Mouse (Mus musculus): Measurements from ENCODE around the gene Plekha1. TPM values are rescaled to one million over a fixed set of nuclear protein-coding genes. Genes with fewer than 3 reads are reported as not detected.

The Plekha1 gene
- 33.3 and 37.9 TPM in 2 replicates for polyA plus RNA-seq (2016; fragmentation: Nextera tagmentation; extraction: Ambion mirVana)

DNA sequence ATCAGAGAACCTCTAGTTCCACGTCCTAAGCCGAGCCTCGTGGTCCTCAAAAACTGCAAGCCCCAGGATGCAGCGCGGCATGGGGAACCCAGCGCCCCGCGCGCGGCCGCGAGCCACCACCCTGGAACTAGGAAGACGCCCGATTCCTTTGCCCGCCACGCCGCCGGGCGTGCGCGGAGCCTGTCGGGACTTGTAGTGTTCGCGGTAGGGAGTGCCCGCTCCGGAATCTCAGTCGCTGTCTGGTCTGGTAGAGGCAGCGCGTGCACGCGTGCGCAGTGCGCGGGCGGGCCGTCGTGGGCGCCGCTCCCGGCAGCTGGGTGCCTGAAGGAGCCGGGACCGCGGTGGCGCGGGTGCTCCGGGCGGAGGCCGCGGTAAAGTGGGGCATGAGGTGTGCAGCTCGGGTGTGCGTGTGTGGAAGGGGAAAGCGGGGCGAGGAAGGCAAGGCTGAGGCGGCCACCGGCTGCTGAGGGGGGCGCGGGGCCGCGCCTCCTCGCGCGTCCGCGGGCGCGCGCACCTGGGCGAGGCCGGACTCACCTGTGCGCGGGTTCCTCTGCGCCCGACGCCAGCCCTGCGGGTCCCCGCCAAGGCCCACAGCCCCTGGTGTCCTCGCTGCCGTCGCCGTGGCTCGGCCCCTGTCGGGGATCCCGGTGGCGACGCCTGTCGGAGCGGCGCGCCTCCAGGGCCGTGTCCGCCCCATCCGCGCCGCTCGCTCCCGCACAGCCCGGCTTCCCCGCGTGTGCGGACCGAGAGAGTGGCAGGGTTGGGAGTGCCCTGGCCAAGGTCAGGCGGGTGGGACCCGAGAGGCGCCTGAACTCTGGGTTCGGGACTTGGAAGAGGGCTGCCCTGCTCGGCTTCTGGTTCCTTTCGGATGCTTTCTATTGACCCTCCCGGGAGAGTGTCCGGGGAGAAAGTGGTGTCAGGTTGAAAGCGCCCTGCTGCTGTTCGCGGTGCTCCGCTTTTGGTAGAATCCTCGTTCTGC, at the start of gene Plekha1:
TSS of gene Plekha1 (plus strand) at position 144 of the 979 bp plus-strand sequence.
- Histone ChIP-seq H3K4me3 (replicated peaks) (peak within 1 kb of the TSS; percentile 92), H3K4me1 (replicated peaks) (peaks cover 26% of the 10 kb centered on the region), H3K4me2 (peak within 1 kb of the TSS; percentile 78), H3K27me3 (peaks cover 4% of the 10 kb centered on the region), H3K27ac (peak within 1 kb of the TSS; percentile 80; the same call in 1 of the 2 replicates), H3K36me3 (no peaks in the 10 kb centered on the region), H3K9me3 (no peaks in the 10 kb centered on the region), H3K9ac (replicated peaks) (peak within 1 kb of the TSS; percentile 78)
- WGBS, result under 1% methylated on average over 107 of the region's 114 CpGs
- peak; percentile 97 for ATAC-seq (ENCODE audit: insufficient number of reproducible peaks, insufficient read depth, low FRiP score, low TSS enrichment, low read depth)

DNA sequence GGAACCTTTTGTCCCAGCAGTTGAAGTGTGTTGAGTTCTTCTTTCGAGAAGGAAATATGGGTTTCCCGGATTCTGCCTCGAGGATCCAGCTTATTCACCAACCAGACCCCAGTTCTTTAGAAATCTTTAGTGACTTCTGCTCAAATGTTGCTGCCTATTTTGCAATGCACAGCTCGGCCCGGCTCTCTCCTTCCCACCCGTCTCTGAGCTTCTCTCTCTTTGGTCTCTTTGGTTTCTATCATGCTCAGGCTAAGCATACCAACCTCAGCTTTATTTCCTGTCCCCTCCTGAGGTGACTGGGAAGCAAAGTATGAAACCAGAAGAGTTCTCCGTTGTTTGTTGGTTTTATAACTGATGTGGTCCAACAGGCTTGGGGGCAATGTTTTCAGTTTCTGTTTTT, 49.3 kb upstream of the Plekha1 start:
- no peak for ATAC-seq (ENCODE audit: insufficient number of reproducible peaks, insufficient read depth, low FRiP score, low TSS enrichment, low read depth)
- 80% methylated on average over 7 of the region's 7 CpGs for WGBS
- no peaks in the 10 kb centered on the region for H3K4me1 ChIP-seq (replicated peaks)
- H3K27me3 ChIP-seq, result no peaks in the 10 kb centered on the region
- H3K4me3 ChIP-seq (replicated peaks), result no peak overlapping the region
- H3K4me2 ChIP-seq, result no peak overlapping the region
- no peak overlapping the region for H3K27ac ChIP-seq
- H3K36me3 ChIP-seq, result no peaks in the 10 kb centered on the region
- H3K9ac ChIP-seq (replicated peaks), result no peak overlapping the region
- H3K9me3 ChIP-seq, result no peaks in the 10 kb centered on the region

- H3K27ac ChIP-seq, result no peak overlapping the region
- no peak overlapping the region for H3K9ac ChIP-seq (replicated peaks)
- no peaks in the 10 kb centered on the region for H3K27me3 ChIP-seq
- WGBS, result 74% methylated on average over 5 of the region's 5 CpGs
- no peak overlapping the region for H3K4me2 ChIP-seq
- no peak overlapping the region for H3K4me3 ChIP-seq (replicated peaks)
- no peaks in the 10 kb centered on the region for H3K9me3 ChIP-seq
- no peak for ATAC-seq (ENCODE audit: insufficient number of reproducible peaks, insufficient read depth, low FRiP score, low TSS enrichment, low read depth)
- H3K36me3 ChIP-seq, result no peaks in the 10 kb centered on the region
- H3K4me1 ChIP-seq (replicated peaks), result no peaks in the 10 kb centered on the region
Measured at GRCm38 (mm10) chr7:130818813-130819212, 46.7 kb upstream of the Plekha1 start.

DNA sequence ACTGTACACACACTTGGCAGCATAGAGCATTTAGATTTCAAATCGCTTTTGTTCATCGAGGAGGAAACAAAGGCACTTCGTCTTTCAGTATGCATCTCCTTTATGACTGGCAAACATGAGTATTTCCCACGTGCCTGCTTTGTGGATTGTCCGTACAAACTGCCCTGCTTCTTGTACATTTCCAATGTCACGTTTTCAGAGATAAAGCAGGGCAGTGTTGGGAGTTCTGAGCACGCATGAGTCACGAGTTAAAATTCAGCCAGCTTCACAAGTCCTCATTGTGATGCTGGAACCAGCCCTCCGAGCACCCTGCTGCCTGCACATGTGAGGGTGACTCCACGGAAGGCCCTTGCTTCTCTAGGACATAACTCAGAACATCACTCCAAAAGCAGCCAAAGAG, 45.9 kb upstream of the Plekha1 start:
- Histone ChIP-seq H3K27me3 (no peaks in the 10 kb centered on the region), H3K4me1 (replicated peaks) (no peaks in the 10 kb centered on the region), H3K9ac (replicated peaks) (no peak overlapping the region), H3K4me3 (replicated peaks) (no peak overlapping the region), H3K27ac (no peak overlapping the region), H3K4me2 (no peak overlapping the region), H3K9me3 (no peaks in the 10 kb centered on the region), H3K36me3 (no peaks in the 10 kb centered on the region)
- no peak for ATAC-seq (ENCODE audit: insufficient number of reproducible peaks, insufficient read depth, low FRiP score, low TSS enrichment, low read depth)
- 86% methylated on average over 10 of the region's 10 CpGs for WGBS

- Histone ChIP-seq H3K27ac (no peak overlapping the region), H3K4me3 (replicated peaks) (no peak overlapping the region), H3K9me3 (no peaks in the 10 kb centered on the region), H3K27me3 (peaks cover 3% of the 10 kb centered on the region; the same call in 1 of the 2 replicates), H3K9ac (replicated peaks) (no peak overlapping the region), H3K4me1 (replicated peaks) (no peaks in the 10 kb centered on the region), H3K4me2 (no peak overlapping the region), H3K36me3 (no peaks in the 10 kb centered on the region)
- ATAC-seq (ENCODE audit: insufficient number of reproducible peaks, insufficient read depth, low FRiP score, low TSS enrichment, low read depth), result no peak
- 66% methylated on average over 9 of the region's 9 CpGs for WGBS
Measured at GRCm38 (mm10) chr7:130823992-130824391, 41.6 kb upstream of the Plekha1 start.

DNA sequence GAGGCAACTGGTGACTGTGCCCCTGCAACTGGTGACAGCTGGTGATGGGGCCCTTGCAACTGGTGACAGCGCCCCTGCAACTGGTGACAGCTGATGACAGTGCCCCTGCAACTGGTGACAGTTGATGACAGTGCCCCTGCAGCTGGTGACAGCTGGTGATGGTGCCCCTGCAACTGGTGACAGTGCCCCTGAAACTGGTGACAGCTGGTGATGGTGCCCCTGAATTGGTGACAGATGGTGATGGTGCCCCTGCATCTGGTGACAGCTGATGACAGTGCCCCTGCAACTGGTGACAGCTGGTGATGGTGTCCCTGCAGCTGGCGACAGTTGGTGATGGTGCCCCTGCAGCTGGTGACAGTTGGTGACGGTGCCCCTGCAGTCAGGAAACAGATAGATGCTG, 39.2 kb upstream of the Plekha1 start:
- Histone ChIP-seq H3K27ac (no peak overlapping the region), H3K4me3 (replicated peaks) (no peak overlapping the region), H3K4me1 (replicated peaks) (no peaks in the 10 kb centered on the region), H3K4me2 (no peak overlapping the region), H3K36me3 (no peaks in the 10 kb centered on the region), H3K9ac (replicated peaks) (no peak overlapping the region), H3K9me3 (no peaks in the 10 kb centered on the region), H3K27me3 (peaks cover 3% of the 10 kb centered on the region; the same call in 1 of the 2 replicates)
- ATAC-seq (ENCODE audit: insufficient number of reproducible peaks, insufficient read depth, low FRiP score, low TSS enrichment, low read depth), result no peak
- 82% methylated on average over 3 of the region's 3 CpGs for WGBS

DNA sequence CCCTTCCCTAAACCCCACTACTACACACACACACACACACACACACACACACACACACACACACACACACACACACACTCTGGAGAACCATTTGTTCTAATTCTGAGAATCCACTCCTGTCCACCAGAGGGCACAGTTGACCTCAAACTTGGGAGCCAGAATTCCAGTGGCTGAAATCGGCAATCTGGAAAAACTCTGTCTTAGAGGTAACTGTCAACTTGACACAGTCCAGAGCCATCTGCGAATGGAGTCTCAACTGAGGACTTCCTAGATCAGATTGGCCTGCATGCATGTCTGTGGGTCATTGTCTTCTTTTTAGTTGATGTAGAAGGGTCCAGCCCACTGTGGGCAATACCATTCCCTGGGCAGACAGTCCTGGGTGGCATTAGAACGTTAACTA, 38.1 kb upstream of the Plekha1 start:
- H3K4me2 ChIP-seq, result no peak overlapping the region
- H3K9me3 ChIP-seq, result no peaks in the 10 kb centered on the region
- no peaks in the 10 kb centered on the region for H3K36me3 ChIP-seq
- H3K4me1 ChIP-seq (replicated peaks), result no peaks in the 10 kb centered on the region
- WGBS, result 39% methylated on average over 3 of the region's 3 CpGs
- ATAC-seq (ENCODE audit: insufficient number of reproducible peaks, insufficient read depth, low FRiP score, low TSS enrichment, low read depth), result no peak
- no peak overlapping the region for H3K9ac ChIP-seq (replicated peaks)
- no peak overlapping the region for H3K27ac ChIP-seq
- no peak overlapping the region for H3K4me3 ChIP-seq (replicated peaks)
- H3K27me3 ChIP-seq, result peaks cover 3% of the 10 kb centered on the region; the same call in 1 of the 2 replicates

GRCm38 (mm10) chr7:130827844-130828403, 37.6 kb upstream of the Plekha1 start:
- no peaks in the 10 kb centered on the region for H3K9me3 ChIP-seq
- H3K36me3 ChIP-seq, result no peaks in the 10 kb centered on the region
- no peak overlapping the region for H3K4me3 ChIP-seq (replicated peaks)
- H3K4me2 ChIP-seq, result no peak overlapping the region
- no peak overlapping the region for H3K9ac ChIP-seq (replicated peaks)
- no peaks in the 10 kb centered on the region for H3K4me1 ChIP-seq (replicated peaks)
- H3K27me3 ChIP-seq, result peaks cover 3% of the 10 kb centered on the region; the same call in 1 of the 2 replicates
- ATAC-seq (ENCODE audit: insufficient number of reproducible peaks, insufficient read depth, low FRiP score, low TSS enrichment, low read depth), result no peak
- 89% methylated on average over 9 of the region's 9 CpGs for WGBS
- H3K27ac ChIP-seq, result no peak overlapping the region

DNA sequence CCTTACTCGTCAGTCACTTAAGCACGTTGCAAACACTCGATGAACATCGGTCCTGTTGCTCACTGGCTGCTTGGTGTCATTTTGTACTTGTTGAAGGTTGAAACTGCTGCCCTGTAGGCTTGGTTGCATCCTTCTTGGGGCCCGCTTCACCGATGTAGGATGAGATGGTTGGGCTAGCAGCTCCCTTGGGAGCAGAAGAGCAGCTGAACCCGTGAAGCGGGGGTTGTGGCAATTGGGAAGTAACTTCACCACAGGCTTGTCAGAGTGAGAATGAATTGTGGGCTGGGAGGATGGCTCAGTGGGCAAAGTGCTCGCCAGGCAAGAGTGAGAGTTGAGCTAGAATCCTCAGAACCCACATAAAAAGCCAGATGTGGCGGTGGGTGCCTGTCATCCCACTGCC, 37.1 kb upstream of the Plekha1 start:
- H3K36me3 ChIP-seq, result no peaks in the 10 kb centered on the region
- no peak for ATAC-seq (ENCODE audit: insufficient number of reproducible peaks, insufficient read depth, low FRiP score, low TSS enrichment, low read depth)
- H3K4me2 ChIP-seq, result no peak overlapping the region
- 84% methylated on average over 10 of the region's 10 CpGs for WGBS
- peaks cover 3% of the 10 kb centered on the region; the same call in 1 of the 2 replicates for H3K27me3 ChIP-seq
- H3K27ac ChIP-seq, result no peak overlapping the region
- H3K4me1 ChIP-seq (replicated peaks), result no peaks in the 10 kb centered on the region
- no peak overlapping the region for H3K9ac ChIP-seq (replicated peaks)
- no peaks in the 10 kb centered on the region for H3K9me3 ChIP-seq
- H3K4me3 ChIP-seq (replicated peaks), result no peak overlapping the region

GRCm38 (mm10) chr7:130831586-130831985, 34.0 kb upstream of the Plekha1 start:
- H3K4me2 ChIP-seq, result no peak overlapping the region
- H3K36me3 ChIP-seq, result no peaks in the 10 kb centered on the region
- no peak overlapping the region for H3K4me3 ChIP-seq (replicated peaks)
- WGBS, result 89% methylated on average over 5 of the region's 5 CpGs
- no peaks in the 10 kb centered on the region for H3K9me3 ChIP-seq
- no peak overlapping the region for H3K9ac ChIP-seq (replicated peaks)
- peaks cover 12% of the 10 kb centered on the region for H3K4me1 ChIP-seq (replicated peaks)
- no peak for ATAC-seq (ENCODE audit: insufficient number of reproducible peaks, insufficient read depth, low FRiP score, low TSS enrichment, low read depth)
- H3K27ac ChIP-seq, result no peak overlapping the region
- peaks cover 14% of the 10 kb centered on the region for H3K27me3 ChIP-seq

GRCm38 (mm10) chr7:130834299-130834698, 31.3 kb upstream of the Plekha1 start:
- no peak overlapping the region for H3K9ac ChIP-seq (replicated peaks)
- ATAC-seq (ENCODE audit: insufficient number of reproducible peaks, insufficient read depth, low FRiP score, low TSS enrichment, low read depth), result peak; percentile 99
- H3K4me2 ChIP-seq, result no peak overlapping the region
- peaks cover 14% of the 10 kb centered on the region for H3K27me3 ChIP-seq
- 31% methylated on average over 21 of the region's 21 CpGs for WGBS
- no peak overlapping the region for H3K27ac ChIP-seq
- H3K4me1 ChIP-seq (replicated peaks), result peaks cover 12% of the 10 kb centered on the region
- no peaks in the 10 kb centered on the region for H3K9me3 ChIP-seq
- no peak overlapping the region for H3K4me3 ChIP-seq (replicated peaks)
- H3K36me3 ChIP-seq, result no peaks in the 10 kb centered on the region
